Mouse (Mus musculus): ENCODE results near the gene Opn3. TPM values are rescaled to one million over a fixed set of nuclear protein-coding genes. Genes with fewer than 3 reads are reported as not detected.

Opn3 gene
- 5.4 TPM for polyA plus RNA-seq (2014; fragmentation: Illumina TruSeq; extraction: RNeasy Lipid Tissue Mini Kit (QIAGEN cat#74804); ENCODE audit: low read depth, low replicate concordance)

DNA sequence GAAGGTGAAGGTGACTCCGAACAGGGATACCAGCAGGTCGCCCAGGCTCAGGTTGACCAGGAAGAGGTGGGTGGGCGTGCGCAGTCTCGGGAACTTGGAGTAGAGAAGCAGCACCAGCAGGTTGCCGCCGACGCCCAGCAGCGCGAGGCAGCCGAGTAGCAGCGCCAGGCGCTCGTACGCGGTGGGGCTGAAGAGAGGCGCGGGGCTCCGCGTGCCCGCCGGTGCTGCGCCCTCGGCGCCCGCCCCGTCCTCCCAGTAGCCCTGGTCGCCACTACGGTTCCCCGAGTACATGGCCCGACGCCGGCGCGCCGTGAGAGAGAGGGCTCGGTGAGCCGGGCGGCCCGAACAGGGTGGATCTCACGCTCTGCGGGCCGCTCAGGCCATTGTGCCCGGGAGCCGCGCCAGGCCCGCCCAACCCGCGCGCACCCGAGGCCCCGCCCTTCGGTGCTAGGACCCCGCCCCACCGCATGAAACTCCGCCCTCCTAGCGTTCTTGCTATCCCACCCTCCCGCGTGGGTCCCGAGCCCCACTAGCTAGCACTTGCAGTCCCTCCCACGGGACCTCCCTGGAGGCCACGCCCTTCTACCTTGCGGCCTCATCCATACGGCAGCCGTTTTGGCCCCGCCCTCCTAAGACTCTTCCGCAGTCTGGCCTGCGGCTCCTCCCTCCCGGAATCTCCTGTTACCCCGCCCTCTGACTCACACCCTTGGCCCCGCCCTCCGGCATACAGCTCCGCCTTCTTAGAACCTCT is at the start of gene Opn3, which contains the start of gene Chml:
Gene Opn3 (minus strand): TSS at position 531 of the 751 bp plus-strand sequence.
Gene Chml (minus strand): TSS at position 656 of the 751 bp plus-strand sequence.

DNA sequence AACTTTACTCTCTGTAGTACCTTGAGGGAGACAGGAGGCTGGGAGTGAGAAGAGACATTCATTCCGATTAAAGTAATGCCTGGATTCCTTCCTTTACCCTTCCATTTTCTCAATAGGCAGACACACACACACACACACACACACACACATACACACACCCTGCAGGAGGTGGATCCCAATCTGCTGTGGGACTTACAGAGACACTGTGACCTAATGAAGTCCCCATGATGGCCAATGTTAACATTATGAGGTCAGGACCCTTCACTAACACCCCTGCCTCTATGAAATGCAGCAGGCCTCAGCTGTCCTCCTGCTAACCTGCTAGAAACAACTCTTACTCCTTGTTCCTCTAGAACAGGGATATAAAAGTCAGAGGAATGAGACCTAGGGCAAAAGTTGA is 5.7 kb upstream of the Opn3 start, which contains the start of gene Wdr64:
Gene Wdr64 (plus strand): TSS at position 301 of the 400 bp plus-strand sequence.

DNA sequence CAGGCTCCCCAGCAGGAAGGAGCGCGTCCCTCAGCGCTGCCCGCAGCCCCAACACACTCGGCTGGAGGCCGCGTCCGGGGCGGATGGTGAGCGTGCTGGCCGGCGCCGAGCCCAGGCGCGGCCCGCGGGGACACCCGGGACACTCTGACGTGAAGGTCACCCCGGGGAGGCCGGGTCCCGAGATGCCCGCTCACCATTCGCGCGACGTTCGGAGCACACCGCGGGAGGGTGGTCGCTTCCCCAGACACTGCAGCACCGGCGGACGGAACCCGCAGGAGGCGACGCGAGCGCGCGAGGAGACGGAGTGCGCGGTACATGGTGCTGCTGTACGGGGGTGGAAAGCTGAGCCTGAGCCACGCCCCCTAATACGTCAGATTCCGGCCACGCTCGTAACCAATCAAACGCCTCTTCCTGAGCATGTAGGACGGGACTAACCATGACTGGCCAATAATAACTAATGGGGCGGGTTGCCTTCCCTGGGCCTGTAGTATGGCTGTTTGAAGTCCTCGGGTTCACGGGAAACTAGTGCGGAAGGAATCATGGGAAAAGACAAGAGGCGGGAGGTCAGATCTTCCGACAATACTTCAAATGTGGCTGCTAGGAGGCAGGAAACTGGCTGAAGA is 67.2 kb downstream of the Opn3 start, which contains the start of gene Fh1:
Gene Fh1 (minus strand): TSS at position 379 of the 623 bp plus-strand sequence.

DNA sequence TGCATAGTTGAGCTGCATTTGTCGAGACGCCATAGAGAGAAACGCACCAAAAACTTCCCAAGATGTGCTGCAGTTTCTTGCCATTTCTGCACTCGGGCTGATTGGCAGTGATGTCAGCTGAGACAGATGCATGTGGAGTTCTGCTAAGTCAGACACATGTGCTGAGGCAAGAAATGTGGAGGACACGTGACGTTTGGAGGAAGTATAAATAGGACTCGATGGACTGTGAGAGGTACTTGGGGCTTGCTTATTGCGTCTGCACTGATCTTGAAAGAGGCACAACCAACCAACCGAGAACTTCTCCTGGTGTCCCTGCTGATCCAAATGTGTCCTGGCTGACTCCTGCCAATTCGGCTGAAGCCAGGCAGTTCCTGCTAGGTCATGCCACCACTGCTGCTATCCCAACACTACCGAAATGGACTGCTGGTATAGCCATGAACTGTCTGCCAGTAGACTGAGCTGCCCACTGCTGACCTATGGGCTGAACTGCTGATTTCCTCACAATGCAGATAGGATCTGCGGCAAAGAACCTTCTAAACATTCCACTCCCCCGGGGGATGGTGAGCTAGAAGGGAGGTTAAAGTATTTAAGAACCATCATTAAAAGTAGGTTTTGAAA is 72.7 kb downstream of the Opn3 start, which contains the start of gene Kmo:
Gene Kmo (plus strand): TSS at position 568 of the 618 bp plus-strand sequence.

Other genes with a start within 250 kb of the Opn3 start
- 22.8 TPM for gene Rgs7, start 200.3 kb downstream of the Opn3 start, polyA plus RNA-seq (2014; fragmentation: Illumina TruSeq; extraction: RNeasy Lipid Tissue Mini Kit (QIAGEN cat#74804); ENCODE audit: low read depth, low replicate concordance)
- gene Kmo, start 72.4 kb downstream of the Opn3 start, polyA plus RNA-seq (2014; fragmentation: Illumina TruSeq; extraction: RNeasy Lipid Tissue Mini Kit (QIAGEN cat#74804); ENCODE audit: low read depth, low replicate concordance), result 0.29 TPM
- gene Fh1, start 67.1 kb downstream of the Opn3 start, polyA plus RNA-seq (2014; fragmentation: Illumina TruSeq; extraction: RNeasy Lipid Tissue Mini Kit (QIAGEN cat#74804); ENCODE audit: low read depth, low replicate concordance), result 340 TPM
- 22.2 TPM for gene Chml, start 125 bp upstream of the Opn3 start, polyA plus RNA-seq (2014; fragmentation: Illumina TruSeq; extraction: RNeasy Lipid Tissue Mini Kit (QIAGEN cat#74804); ENCODE audit: low read depth, low replicate concordance)
- not detected for gene Wdr64, start 5.8 kb upstream of the Opn3 start, polyA plus RNA-seq (2014; fragmentation: Illumina TruSeq; extraction: RNeasy Lipid Tissue Mini Kit (QIAGEN cat#74804); ENCODE audit: low read depth, low replicate concordance)
- 0.99 TPM for gene Exo1, start 187.8 kb upstream of the Opn3 start, polyA plus RNA-seq (2014; fragmentation: Illumina TruSeq; extraction: RNeasy Lipid Tissue Mini Kit (QIAGEN cat#74804); ENCODE audit: low read depth, low replicate concordance)
- gene Gm38100, start 227.6 kb upstream of the Opn3 start, polyA plus RNA-seq (2014; fragmentation: Illumina TruSeq; extraction: RNeasy Lipid Tissue Mini Kit (QIAGEN cat#74804); ENCODE audit: low read depth, low replicate concordance), result not detected